Mouse (Mus musculus): Measurements from ENCODE around the gene Eif4g1.

Eif4g1 gene

GRCm38 (mm10) chr16:20672965-20673705 lies 5.0 kb downstream of the Eif4g1 start:
- DNase-seq (ENCODE audit: low read depth, low spot score), result no peak

- DNase-seq (ENCODE audit: low read depth, low spot score), result no peak
These were observed 5.7 kb downstream of the Eif4g1 start for GRCm38 (mm10) chr16:20673706-20674303.

- no peak for DNase-seq (ENCODE audit: low read depth, low spot score)
These were observed 7.1 kb downstream of the Eif4g1 start for GRCm38 (mm10) chr16:20675213-20675612.

- DNase-seq (ENCODE audit: low read depth, low spot score), result no peak
These were observed 8.6 kb downstream of the Eif4g1 start for GRCm38 (mm10) chr16:20676702-20677101.

GRCm38 (mm10) chr16:20677380-20677779 lies 9.3 kb downstream of the Eif4g1 start:
- DNase-seq (ENCODE audit: low read depth, low spot score), result no peak

- DNase-seq (ENCODE audit: low read depth, low spot score), result no peak
These were observed 10.0 kb downstream of the Eif4g1 start for GRCm38 (mm10) chr16:20677974-20678675.

- no peak for DNase-seq (ENCODE audit: low read depth, low spot score)
These were observed 22.7 kb downstream of the Eif4g1 start for GRCm38 (mm10) chr16:20690774-20691173.

GRCm38 (mm10) chr16:20691617-20692016 lies 23.5 kb downstream of the Eif4g1 start:
- no peak for DNase-seq (ENCODE audit: low read depth, low spot score)

- no peak for DNase-seq (ENCODE audit: low read depth, low spot score)
These were observed 24.3 kb downstream of the Eif4g1 start for GRCm38 (mm10) chr16:20692241-20692965.

GRCm38 (mm10) chr16:20693111-20693701 lies 25.1 kb downstream of the Eif4g1 start, which contains the start of gene Fam131a:
Fam131a (plus strand) TSS chr16:20693241.
- no peak for DNase-seq (ENCODE audit: low read depth, low spot score)

- DNase-seq (ENCODE audit: low read depth, low spot score), result no peak
These were observed 26.7 kb downstream of the Eif4g1 start for GRCm38 (mm10) chr16:20694781-20695180.

- DNase-seq (ENCODE audit: low read depth, low spot score), result no peak
These were observed 27.7 kb downstream of the Eif4g1 start for GRCm38 (mm10) chr16:20695622-20696323.

- no peak for DNase-seq (ENCODE audit: low read depth, low spot score)
These were observed 31.2 kb downstream of the Eif4g1 start for GRCm38 (mm10) chr16:20699266-20699665.

GRCm38 (mm10) chr16:20700036-20700435 lies 31.9 kb downstream of the Eif4g1 start:
- DNase-seq (ENCODE audit: low read depth, low spot score), result no peak

- DNase-seq (ENCODE audit: low read depth, low spot score), result no peak
These were observed 33.2 kb downstream of the Eif4g1 start for GRCm38 (mm10) chr16:20701316-20701715.

- no peak for DNase-seq (ENCODE audit: low read depth, low spot score)
These were observed 33.8 kb downstream of the Eif4g1 start for GRCm38 (mm10) chr16:20701729-20702521.

GRCm38 (mm10) chr16:20702522-20702893 lies 34.4 kb downstream of the Eif4g1 start:
- DNase-seq (ENCODE audit: low read depth, low spot score), result no peak

- no peak for DNase-seq (ENCODE audit: low read depth, low spot score)
These were observed 35.0 kb downstream of the Eif4g1 start for GRCm38 (mm10) chr16:20703071-20703470.

GRCm38 (mm10) chr16:20703699-20704400 lies 35.7 kb downstream of the Eif4g1 start:
- no peak for DNase-seq (ENCODE audit: low read depth, low spot score)

Measured in WW6 (cell line).